Mouse (Mus musculus) neural tube, embryonic 13.5 days (tissue): Measurements from ENCODE around the gene Cabp1. TPM values are rescaled to one million over a fixed set of nuclear protein-coding genes. Genes with fewer than 3 reads are reported as not detected.
A peak's percentile ranks its signal among the peaks of the same experiment; 100 is the strongest.

Experiments used
- ATAC-seq: fragments of 200-750 bp; cut with Nextera tagmentation; 2 replicates; pipeline ENCODE4 v1.8.0; 2017; ENCODE audit warnings: low read depth, mild to moderate bottlenecking, moderate TSS enrichment, moderate library complexity
- H3K27ac ChIP-seq: fragments of 300-500 bp; sonication (generic); replicated peaks from 2 replicates; pipeline ENCODE4 v1.5.1; 2015; ENCODE audit warnings: moderate library complexity, mild to moderate bottlenecking, inconsistent platforms
- H3K27me3 ChIP-seq: fragments of 300-500 bp; sonication (generic); 2 replicates; pipeline ENCODE4 v1.6.1; 2015; ENCODE audit warnings: mild to moderate bottlenecking, inconsistent platforms
- H3K36me3 ChIP-seq: fragments of 300-500 bp; sonication (generic); 2 replicates; pipeline ENCODE4 v1.6.1; 2015; ENCODE audit warnings: mild to moderate bottlenecking, inconsistent platforms
- H3K4me1 ChIP-seq: fragments of 300-500 bp; sonication (generic); replicated peaks from 2 replicates; pipeline ENCODE4 v1.6.1; 2015; ENCODE audit warnings: inconsistent platforms
- H3K4me2 ChIP-seq: fragments of 300-500 bp; sonication (generic); 2 replicates; pipeline ENCODE4 v1.6.1; 2015; ENCODE audit warnings: inconsistent platforms, mild to moderate bottlenecking, moderate library complexity
- H3K4me3 ChIP-seq: fragments of 300-500 bp; sonication (generic); 2 replicates; pipeline ENCODE4 v1.5.1; 2015; ENCODE audit warnings: mild to moderate bottlenecking, inconsistent platforms
- H3K9ac ChIP-seq: fragments of 300-500 bp; sonication (generic); 2 replicates; pipeline ENCODE4 v1.6.1; 2015; ENCODE audit warnings: moderate library complexity, mild to moderate bottlenecking, inconsistent platforms
- H3K9me3 ChIP-seq: fragments of 300-500 bp; sonication (generic); 2 replicates; pipeline ENCODE4 v1.6.1; 2016; ENCODE audit warnings: inconsistent platforms
- WGBS: fragments of 180-500 bp; shearing (Covaris S2); methylation state at CpG from one replicate; pipeline ENCODE4 v1.1.7; 2015; 5-methylcytosine and 5-hydroxymethylcytosine counted together
- polyA plus RNA-seq: library from polyadenylated mRNA; unstranded; fragments of >200 nt; fragmentation: Nextera tagmentation; extraction: Ambion mirVana; gene quantifications from 2 replicates; pipeline ENCODE4 v1.2.1, GENCODE M21; 2015

Gene Cabp1
- polyA plus RNA-seq, 1 experiment from 2014 or later = 27.7 TPM

GRCm38 (mm10) chr5:115207244-115207643 is 13.1 kb upstream of the Cabp1 start:
- no peaks in the 10 kb centered on the region for H3K9me3 ChIP-seq
- WGBS = 63% methylated on average over 5 of the region's 5 CpGs
- H3K4me2 ChIP-seq = no peak overlapping the region
- no peak for ATAC-seq
- no peaks in the 10 kb centered on the region for H3K36me3 ChIP-seq
- no peak overlapping the region for H3K4me3 ChIP-seq
- H3K9ac ChIP-seq = no peak overlapping the region
- no peaks in the 10 kb centered on the region for H3K27me3 ChIP-seq
- H3K4me1 ChIP-seq = peaks cover 29% of the 10 kb centered on the region
- no peak overlapping the region for H3K27ac ChIP-seq

GRCm38 (mm10) chr5:115204562-115205311 is 10.6 kb upstream of the Cabp1 start:
- no peaks in the 10 kb centered on the region for H3K27me3 ChIP-seq
- peaks cover 29% of the 10 kb centered on the region for H3K4me1 ChIP-seq
- 3% methylated on average over 31 of the region's 31 CpGs for WGBS
- peak overlapping the region; percentile 91 for H3K27ac ChIP-seq
- H3K36me3 ChIP-seq = no peaks in the 10 kb centered on the region
- H3K9ac ChIP-seq = peak overlapping the region; percentile 62
- peak overlapping the region; percentile 55 for H3K4me2 ChIP-seq
- peak; percentile 91 for ATAC-seq
- H3K9me3 ChIP-seq = no peaks in the 10 kb centered on the region
- H3K4me3 ChIP-seq = peak overlapping the region; percentile 30

GRCm38 (mm10) chr5:115203735-115204561 is 9.8 kb upstream of the Cabp1 start:
- peak; percentile 69 for ATAC-seq

GRCm38 (mm10) chr5:115194626-115195221 is 543 bp upstream of the Cabp1 start:
- Histone ChIP-seq H3K36me3 (no peaks in the 10 kb centered on the region), H3K27me3 (peaks cover 22% of the 10 kb centered on the region), H3K9ac (peak overlapping the region; percentile 94), H3K4me3 (peak overlapping the region; percentile 70), H3K9me3 (no peaks in the 10 kb centered on the region), H3K4me2 (peak overlapping the region; percentile 99), H3K27ac (peak overlapping the region; percentile 86), H3K4me1 (peaks cover 48% of the 10 kb centered on the region)
- WGBS = 5% methylated on average over 12 of the region's 12 CpGs
- ATAC-seq = peak; percentile 20; the same call in 1 of the 2 replicates

More at GRCm38 (mm10) chr5:115203735-115204561, 9.8 kb upstream of the Cabp1 start:
- WGBS = 12% methylated on average over 23 of the region's 23 CpGs
- H3K9ac ChIP-seq = peak overlapping the region; percentile 62
- H3K27me3 ChIP-seq = no peaks in the 10 kb centered on the region
- H3K9me3 ChIP-seq = no peaks in the 10 kb centered on the region
- H3K36me3 ChIP-seq = no peaks in the 10 kb centered on the region
- H3K4me1 ChIP-seq = peaks cover 29% of the 10 kb centered on the region
- H3K4me3 ChIP-seq = peak overlapping the region; percentile 30
- peak overlapping the region; percentile 55 for H3K4me2 ChIP-seq
- H3K27ac ChIP-seq = peak overlapping the region; percentile 91

GRCm38 (mm10) chr5:115193226-115193625 is 955 bp downstream of the Cabp1 start:
- 0 out of 2 replicates have a peak, but pooled peaks have one; percentile 8 for ATAC-seq
- Histone ChIP-seq H3K4me2 (peak overlapping the region; percentile 99), H3K27ac (peak overlapping the region; percentile 86), H3K4me3 (peak overlapping the region; percentile 70), H3K9ac (peak overlapping the region; percentile 94), H3K36me3 (no peaks in the 10 kb centered on the region), H3K4me1 (peaks cover 48% of the 10 kb centered on the region), H3K27me3 (peaks cover 24% of the 10 kb centered on the region), H3K9me3 (no peaks in the 10 kb centered on the region)
- WGBS = 1% methylated on average over 34 of the region's 34 CpGs

GRCm38 (mm10) chr5:115192828-115193195 is 1.4 kb downstream of the Cabp1 start:
- Histone ChIP-seq H3K9ac (peak overlapping the region; percentile 94), H3K9me3 (no peaks in the 10 kb centered on the region), H3K4me1 (peaks cover 51% of the 10 kb centered on the region), H3K36me3 (no peaks in the 10 kb centered on the region), H3K27me3 (peaks cover 24% of the 10 kb centered on the region), H3K4me2 (peak overlapping the region; percentile 99), H3K27ac (peak overlapping the region; percentile 86), H3K4me3 (peak overlapping the region; percentile 70)
- WGBS = 7% methylated on average over 7 of the region's 7 CpGs
- ATAC-seq = no peak

- ATAC-seq = no peak
- Histone ChIP-seq H3K9me3 (no peaks in the 10 kb centered on the region), H3K9ac (peak overlapping the region; percentile 94), H3K27me3 (peaks cover 24% of the 10 kb centered on the region), H3K4me3 (peak overlapping the region; percentile 70), H3K27ac (peak overlapping the region; percentile 86; the same call in 1 of the 2 replicates), H3K4me2 (peak overlapping the region; percentile 99), H3K4me1 (peaks cover 57% of the 10 kb centered on the region), H3K36me3 (no peaks in the 10 kb centered on the region)
- 6% methylated on average over 29 of the region's 29 CpGs for WGBS
These were observed 2.0 kb downstream of the Cabp1 start for GRCm38 (mm10) chr5:115191880-115192827.

- no peaks in the 10 kb centered on the region for H3K36me3 ChIP-seq
- no peak overlapping the region for H3K27ac ChIP-seq
- peak overlapping the region; percentile 99 for H3K4me2 ChIP-seq
- H3K4me3 ChIP-seq = no peak overlapping the region
- no peaks in the 10 kb centered on the region for H3K9me3 ChIP-seq
- ATAC-seq = no peak
- H3K27me3 ChIP-seq = peaks cover 24% of the 10 kb centered on the region
- H3K9ac ChIP-seq = no peak overlapping the region
- WGBS = 67% methylated on average over 12 of the region's 12 CpGs
- H3K4me1 ChIP-seq = peaks cover 75% of the 10 kb centered on the region
These were observed 4.1 kb downstream of the Cabp1 start for GRCm38 (mm10) chr5:115190081-115190480.

- H3K4me1 ChIP-seq = peaks cover 79% of the 10 kb centered on the region
- no peak overlapping the region for H3K9ac ChIP-seq
- no peaks in the 10 kb centered on the region for H3K36me3 ChIP-seq
- H3K4me2 ChIP-seq = no peak overlapping the region
- ATAC-seq = no peak
- H3K4me3 ChIP-seq = no peak overlapping the region
- H3K9me3 ChIP-seq = no peaks in the 10 kb centered on the region
- H3K27me3 ChIP-seq = peaks cover 24% of the 10 kb centered on the region
- WGBS = 56% methylated on average over 5 of the region's 5 CpGs
- H3K27ac ChIP-seq = no peak overlapping the region
These were observed 5.4 kb downstream of the Cabp1 start for GRCm38 (mm10) chr5:115188824-115189223.

- peaks cover 17% of the 10 kb centered on the region for H3K27me3 ChIP-seq
- ATAC-seq = peak; percentile 78
- no peaks in the 10 kb centered on the region for H3K9me3 ChIP-seq
- no peak overlapping the region for H3K4me3 ChIP-seq
- peaks cover 79% of the 10 kb centered on the region for H3K4me1 ChIP-seq
- 12% methylated on average over 26 of the region's 26 CpGs for WGBS
- H3K36me3 ChIP-seq = no peaks in the 10 kb centered on the region
- 0 out of 2 replicates have a peak overlapping the region, but pooled peaks have one; percentile 13 for H3K9ac ChIP-seq
- H3K4me2 ChIP-seq = peak overlapping the region; percentile 42
- H3K27ac ChIP-seq = peak overlapping the region; percentile 67
These were observed 6.7 kb downstream of the Cabp1 start for GRCm38 (mm10) chr5:115187188-115188131.
